Mouse (Mus musculus) layer of hippocampus, postnatal 25 days (tissue): ENCODE measurements around the gene Furin. TPM values are rescaled to one million over a fixed set of nuclear protein-coding genes. Genes with fewer than 3 reads are reported as not detected.
"Not testable (repeated sequence)": the region's sequence is repeated elsewhere in the genome, so short reads cannot be mapped to it uniquely, and the experiment has no call there.

Experiments used
- DNase-seq, 2 experiments: peaks; one replicate each; pipeline ENCODE4 v3.0.0; 2022; ENCODE audit warnings: mixed read lengths in 2 of 2, low spot score in 1 of 2; ENCODE audit errors: extremely low spot score in 1 of 2
- total RNA-seq, 2 experiments: library from RNA; stranded (reverse); gene quantifications; 2 replicates each; pipeline ENCODE4 v1.2.3; 2021

Furin gene
- total RNA-seq, 2 experiments from 2014 or later = 39.6 to 42.3 TPM

- DNase-seq = peak in 1 of 2 experiments; percentile 50
Observed at GRCm38 (mm10) chr7:80402651-80403321, 2.5 kb downstream of the Furin start.

- DNase-seq = no peak
Observed at GRCm38 (mm10) chr7:80401860-80402641, 3.2 kb downstream of the Furin start.

GRCm38 (mm10) chr7:80401041-80401859 lies 4.0 kb downstream of the Furin start:
- DNase-seq = no peak

DNA sequence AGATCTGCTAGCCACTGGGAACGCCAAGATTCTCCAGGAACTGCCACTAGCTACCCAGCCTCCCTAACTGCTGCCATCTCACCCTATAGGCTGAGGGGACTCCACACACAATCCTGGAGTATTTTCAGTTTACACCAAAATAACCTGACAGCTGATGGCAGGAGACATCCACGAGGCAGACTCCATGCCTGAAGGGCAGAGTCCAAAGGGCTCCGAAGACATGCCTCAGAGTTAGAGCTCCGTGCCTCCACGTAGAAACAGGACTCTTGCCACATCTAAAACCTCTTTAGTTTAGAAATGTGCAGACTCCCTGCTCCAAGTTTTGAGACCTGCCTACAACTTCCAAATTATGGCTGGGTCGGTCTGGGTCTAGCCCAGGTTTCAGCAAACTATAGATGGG lies 4.7 kb downstream of the Furin start:
- DNase-seq = no peak

- no peak for DNase-seq
Observed at GRCm38 (mm10) chr7:80400099-80400498, 5.1 kb downstream of the Furin start.

DNA sequence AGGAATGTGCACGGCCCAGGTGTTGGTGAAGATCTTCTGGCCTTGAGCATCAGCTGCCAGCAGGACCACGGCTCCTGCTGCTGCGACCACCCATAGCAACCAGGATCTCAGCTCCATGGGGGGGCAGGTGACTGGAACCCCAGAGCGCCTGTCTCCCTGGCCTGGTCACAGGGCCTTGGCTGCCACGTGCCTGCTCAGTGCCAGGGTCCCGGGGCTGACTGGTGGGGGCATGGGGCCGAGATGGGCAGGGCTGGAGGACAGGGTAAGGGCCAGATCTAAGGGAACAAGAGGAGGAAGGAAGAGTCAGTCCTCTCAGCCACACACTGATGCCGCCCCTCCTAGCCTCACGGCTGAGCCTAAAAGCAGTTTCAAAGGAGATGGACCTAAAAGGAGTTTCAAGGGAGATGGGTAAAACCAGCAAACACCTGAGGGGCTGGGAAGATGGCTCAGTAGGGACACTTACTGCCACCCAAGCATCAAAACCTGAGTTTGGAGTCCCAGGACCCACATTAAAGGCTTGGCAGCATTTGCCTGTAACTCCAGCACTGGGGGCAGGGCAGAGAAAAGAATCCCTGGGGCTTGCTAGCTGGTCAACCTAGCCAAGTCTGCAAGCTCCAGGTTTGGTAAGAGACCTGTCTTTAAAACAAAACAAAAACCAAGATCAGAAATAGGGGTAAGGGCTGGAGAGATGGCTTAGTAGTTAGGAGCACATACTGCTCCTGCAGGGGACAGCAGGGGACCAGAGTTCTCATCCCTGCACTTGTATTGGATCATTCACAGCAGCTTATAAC lies 6.4 kb downstream of the Furin start:
- DNase-seq = no peak

DNA sequence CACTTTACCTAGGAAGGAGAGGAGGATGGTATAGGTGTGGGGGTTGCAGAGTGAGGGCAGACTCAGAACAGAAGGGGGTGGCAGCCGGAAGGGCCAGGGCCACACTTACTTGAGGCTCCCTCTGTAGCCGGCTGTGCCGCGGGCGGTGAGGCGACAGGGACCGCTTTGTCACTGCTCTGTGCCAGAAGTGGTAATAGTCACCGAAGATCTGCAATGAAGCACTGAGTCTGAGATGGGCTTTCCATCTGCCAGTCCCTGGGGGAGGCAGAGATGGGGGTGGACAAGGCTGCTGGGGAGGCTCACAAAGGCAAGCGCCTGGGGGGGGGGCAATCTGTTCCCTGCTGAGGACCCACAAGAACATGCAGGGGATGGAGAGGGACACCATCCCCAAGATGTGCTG lies 7.2 kb downstream of the Furin start:
- no peak for DNase-seq

- DNase-seq = not testable (repeated sequence)
Observed at GRCm38 (mm10) chr7:80396427-80396826, 8.8 kb downstream of the Furin start.

DNA sequence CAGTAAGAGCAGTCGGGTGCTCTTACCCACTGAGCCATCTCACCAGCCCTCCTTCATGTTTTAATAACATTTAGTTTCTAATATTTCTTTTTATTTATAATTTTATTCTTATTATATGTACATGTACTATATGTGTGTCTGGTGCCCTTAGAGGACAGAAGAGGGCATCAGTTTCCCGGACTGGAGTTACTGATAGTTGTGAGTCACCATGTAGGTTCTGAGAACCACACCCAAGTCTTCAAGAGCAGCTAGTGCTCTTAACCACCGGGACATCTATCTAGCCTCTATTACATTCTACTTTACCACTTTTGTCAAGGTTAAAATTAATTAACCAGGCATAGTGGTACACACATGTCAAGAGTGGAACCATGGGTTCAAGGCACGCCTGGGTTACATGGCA lies 10.6 kb downstream of the Furin start:
- DNase-seq = no peak

DNA sequence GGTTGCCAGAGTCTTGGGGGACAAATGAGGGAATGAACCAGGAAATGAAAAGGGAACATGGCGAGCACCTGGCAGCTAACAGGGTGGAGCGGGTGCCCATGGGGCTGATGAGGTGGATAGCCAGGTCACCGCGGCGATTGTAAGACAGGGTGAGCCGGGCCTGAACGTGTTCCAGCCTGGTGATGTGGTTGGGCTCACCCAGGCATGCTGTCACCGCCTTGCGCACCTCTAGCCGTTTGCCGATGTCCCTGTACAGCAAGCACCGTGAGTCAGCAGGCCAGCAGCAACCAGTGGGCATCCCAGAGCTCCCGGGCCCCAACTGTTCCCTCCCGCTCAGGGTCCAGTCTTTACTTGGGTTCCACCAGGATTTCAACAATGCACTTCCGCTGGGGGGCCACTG lies 13.1 kb downstream of the Furin start:
- DNase-seq = no peak

DNA sequence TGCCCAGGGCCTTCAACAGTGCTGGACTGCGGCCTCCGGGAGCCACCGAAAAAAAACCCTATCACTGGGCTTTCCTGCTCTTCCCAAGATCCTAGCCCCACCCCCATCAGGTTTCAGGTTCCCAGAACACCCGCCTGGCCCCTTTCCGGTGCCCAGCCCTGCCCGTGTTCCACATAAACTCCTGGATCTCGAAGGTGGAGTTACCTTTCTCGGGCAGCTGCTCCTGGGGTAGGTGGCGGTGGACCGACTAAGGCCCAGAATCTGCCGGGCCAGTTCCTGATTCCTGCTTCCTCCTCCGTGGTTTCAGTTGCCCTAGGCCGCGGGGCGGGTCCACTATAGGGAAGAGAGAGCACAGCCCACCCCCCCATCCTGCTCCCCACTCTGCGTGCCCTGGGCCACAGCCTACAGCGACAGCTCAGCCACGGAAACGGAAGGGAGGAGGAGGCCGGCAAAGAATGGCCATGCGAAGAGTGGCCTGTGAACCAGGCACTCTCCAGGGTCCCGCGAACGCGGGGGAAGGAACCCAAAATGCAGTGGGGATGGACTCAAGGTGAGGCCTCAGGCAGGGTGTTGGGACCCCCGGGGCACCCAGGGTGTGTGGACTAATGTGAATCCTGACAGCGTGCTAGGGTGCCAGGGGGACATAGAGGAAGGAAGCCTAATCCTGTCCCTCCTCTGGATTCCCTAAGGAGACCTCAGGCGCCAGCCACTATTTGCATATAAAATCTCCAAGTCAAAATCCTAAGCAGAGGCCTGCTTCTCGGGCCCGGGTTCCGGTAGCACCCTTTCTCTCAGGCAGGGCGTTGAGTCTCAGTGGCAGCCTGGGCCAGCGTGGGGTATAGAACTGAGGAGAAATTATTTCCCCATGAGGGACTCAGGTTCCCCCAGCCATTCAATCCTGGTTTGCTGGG lies 17.3 kb downstream of the Furin start, which contains the start of gene Fes:
Fes (minus strand) TSS at position 314 of the 911 bp plus-strand sequence.
- DNase-seq = no peak

DNA sequence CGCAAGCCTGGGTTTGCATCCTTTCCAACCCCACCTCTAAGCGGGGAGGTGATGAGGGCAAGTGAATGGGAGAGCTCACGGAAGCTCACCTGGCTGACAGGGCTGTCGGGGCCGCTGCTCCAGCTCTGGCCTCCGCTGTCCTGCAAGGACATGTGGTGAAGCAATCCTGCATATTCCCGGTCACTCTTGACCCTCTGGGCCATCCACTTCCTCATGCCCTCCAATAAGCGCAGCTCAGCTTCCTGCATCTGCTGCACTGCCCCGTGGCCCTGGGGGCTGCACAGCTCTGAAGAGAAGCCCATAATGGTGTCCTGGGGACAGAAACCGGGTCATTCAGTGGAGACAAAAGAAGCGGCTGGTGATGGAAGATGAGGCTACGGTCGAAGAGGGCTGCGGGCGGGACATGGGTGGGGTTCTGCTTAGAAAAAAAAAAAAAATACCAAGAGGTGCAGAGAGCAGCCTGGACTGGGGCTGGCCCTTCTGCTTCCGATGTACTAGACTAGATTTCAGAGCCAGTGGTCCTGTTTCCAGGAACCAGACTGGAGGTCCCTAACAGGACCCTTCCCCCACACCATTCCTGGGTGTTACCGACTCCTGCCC lies 18.1 kb downstream of the Furin start:
- DNase-seq = no peak

GRCm38 (mm10) chr7:80386235-80386930 lies 18.9 kb downstream of the Furin start:
- peak; percentile 91 to 99 for DNase-seq

- no peak for DNase-seq
Observed at GRCm38 (mm10) chr7:80382919-80383318, 22.3 kb downstream of the Furin start.

DNA sequence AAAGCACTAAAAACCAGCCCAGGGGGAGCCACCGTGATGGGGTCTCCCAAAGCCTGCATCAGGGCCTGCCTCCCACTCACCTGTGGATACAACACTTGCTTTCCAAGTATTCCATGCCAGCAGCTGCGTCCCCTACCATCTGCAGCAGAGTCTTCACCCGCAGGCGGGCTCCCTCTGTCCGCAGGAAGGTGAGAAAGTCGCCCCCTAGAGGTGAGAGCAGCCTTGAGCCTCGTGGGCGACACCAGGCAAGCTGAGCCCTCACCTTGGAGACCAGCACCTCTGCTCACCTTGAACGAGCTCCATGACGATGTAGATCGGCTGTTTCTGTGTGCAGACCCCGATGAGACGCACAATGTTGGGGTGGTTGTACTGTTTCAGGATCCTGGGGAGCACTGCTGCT lies 25.7 kb downstream of the Furin start:
- no peak for DNase-seq

- DNase-seq = peak; percentile 60 to 81
Observed at GRCm38 (mm10) chr7:80377471-80377870, 27.8 kb downstream of the Furin start.

DNA sequence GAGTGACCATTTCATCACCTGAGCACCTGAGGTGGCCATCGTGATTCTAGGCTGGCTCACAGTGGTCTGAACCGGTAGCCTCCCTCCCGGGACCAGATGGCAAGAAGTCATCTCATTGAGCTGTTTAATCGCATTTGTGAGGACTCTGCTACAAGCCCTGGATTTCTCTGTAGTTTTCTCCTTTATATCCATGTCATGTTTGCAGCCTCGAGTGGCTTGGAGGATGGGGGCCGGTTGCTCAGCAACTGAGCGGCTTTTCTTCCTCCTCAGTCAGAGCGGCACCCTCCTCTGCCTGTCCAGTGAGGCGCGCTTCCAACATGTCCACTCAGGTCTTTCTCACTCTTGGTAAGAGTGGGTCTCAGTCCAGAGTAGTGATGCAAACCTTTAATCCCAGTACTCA lies 29.0 kb downstream of the Furin start:
- DNase-seq = no peak

GRCm38 (mm10) chr7:80375376-80376039 lies 29.7 kb downstream of the Furin start:
- no peak for DNase-seq
